Mouse (Mus musculus) stomach, embryonic 16.5 days (tissue): ENCODE results near the gene Pde11a. TPM values are rescaled to one million over a fixed set of nuclear protein-coding genes. Genes with fewer than 3 reads are reported as not detected.

Experiments used
- ATAC-seq: fragments of 200-750 bp; cut with Nextera tagmentation; 2 replicates; pipeline ENCODE4 v1.8.0; 2017; ENCODE audit warnings: moderate number of reproducible peaks, moderate TSS enrichment; ENCODE audit not compliant: insufficient read depth, low FRiP score
- H3K27ac ChIP-seq: fragments of 300-500 bp; sonication (generic); 2 replicates; pipeline ENCODE4 v1.5.1; 2014; ENCODE audit warnings: low read length
- H3K27me3 ChIP-seq: fragments of 300-500 bp; sonication (generic); 2 replicates; pipeline ENCODE4 v1.6.1; 2014; ENCODE audit warnings: low read length, control low read depth, mixed read lengths; ENCODE audit not compliant: control insufficient read depth, insufficient read depth
- H3K36me3 ChIP-seq: fragments of 300-500 bp; sonication (generic); 2 replicates; pipeline ENCODE4 v1.6.1; 2014; ENCODE audit warnings: low read length; ENCODE audit not compliant: control insufficient read depth, insufficient read depth
- H3K4me1 ChIP-seq: fragments of 300-500 bp; sonication (generic); 2 replicates; pipeline ENCODE4 v1.6.1; 2014; ENCODE audit warnings: low read length, control low read depth, mixed read lengths; ENCODE audit not compliant: control insufficient read depth, insufficient read depth
- H3K4me2 ChIP-seq: fragments of 300-500 bp; sonication (generic); 2 replicates; pipeline ENCODE4 v1.6.1; 2014; ENCODE audit warnings: low read depth, low read length, mixed read lengths
- H3K4me3 ChIP-seq: fragments of 300-500 bp; sonication (generic); replicated peaks from 2 replicates; pipeline ENCODE4 v1.5.1; 2014; ENCODE audit warnings: mild to moderate bottlenecking, low read length
- H3K9ac ChIP-seq: fragments of 300-500 bp; sonication (generic); 2 replicates; pipeline ENCODE4 v1.6.1; 2014; ENCODE audit warnings: low read length
- H3K9me3 ChIP-seq: fragments of 300-500 bp; sonication (generic); replicated peaks from 2 replicates; pipeline ENCODE4 v1.6.1; 2016; ENCODE audit warnings: low read length, control low read depth; ENCODE audit not compliant: control insufficient read depth
- WGBS: fragments of 180-500 bp; shearing (Covaris S2); extraction: QIAGEN DNeasy Blood & Tissue Kit; methylation state at CpG from one replicate; pipeline ENCODE4 v1.1.7; 2014; 5-methylcytosine and 5-hydroxymethylcytosine counted together
- polyA plus RNA-seq: library from polyadenylated mRNA; unstranded; fragments of >200 nt; fragmentation: Nextera tagmentation; extraction: Ambion mirVana; gene quantifications from 2 replicates; pipeline ENCODE4 v1.2.1, GENCODE M21; 2015

Pde11a gene
- polyA plus RNA-seq, 1 experiment from 2014 or later = 0.08 TPM

DNA sequence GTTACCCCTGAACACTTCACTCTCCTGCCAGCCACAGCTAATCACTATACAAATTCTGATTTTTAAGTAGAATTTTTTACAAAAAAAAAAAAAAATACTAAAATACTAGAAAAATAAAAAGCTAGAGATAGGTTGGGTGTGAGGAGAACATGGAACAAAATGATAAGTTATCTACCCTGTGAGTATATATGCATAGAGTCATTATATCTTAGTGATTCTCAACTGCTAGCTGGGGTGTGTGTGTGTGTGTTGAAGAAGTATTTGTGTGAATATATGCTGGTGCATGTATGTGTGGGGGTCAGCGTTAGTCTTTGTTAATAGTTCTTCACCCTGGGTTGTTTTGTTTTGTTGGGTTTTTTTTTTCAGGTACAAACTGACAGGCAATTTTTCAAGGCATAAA is 69.1 kb downstream of the Pde11a start:
- no peaks in the 10 kb centered on the region for H3K9me3 ChIP-seq
- ATAC-seq = no peak
- H3K4me3 ChIP-seq = no peak overlapping the region
- H3K27me3 ChIP-seq = no peaks in the 10 kb centered on the region
- no peaks in the 10 kb centered on the region for H3K4me1 ChIP-seq
- H3K27ac ChIP-seq = no peak overlapping the region
- no peaks in the 10 kb centered on the region for H3K36me3 ChIP-seq
- no peak overlapping the region for H3K4me2 ChIP-seq
- H3K9ac ChIP-seq = no peak overlapping the region
- WGBS = 70% methylated on average over 1 of the region's 1 CpGs

DNA sequence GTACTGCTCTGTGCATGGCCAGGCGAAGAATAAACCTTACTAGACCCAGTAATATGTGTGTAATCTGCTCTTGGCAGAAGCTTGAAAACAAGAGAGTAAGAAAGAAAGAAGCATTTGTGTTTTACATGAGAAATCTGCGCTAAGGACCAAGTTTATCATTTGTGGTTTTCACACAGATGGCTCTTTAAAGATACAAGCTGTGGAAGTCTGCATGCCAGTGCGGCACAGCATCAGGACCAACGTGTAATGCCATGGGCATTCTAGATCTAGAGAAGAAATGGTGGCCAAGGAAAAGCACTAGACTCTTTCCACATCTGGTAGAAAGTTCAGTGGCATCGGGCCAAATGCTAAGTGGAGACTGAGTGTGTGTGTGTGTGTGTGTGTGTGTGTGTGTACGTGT is 71.2 kb downstream of the Pde11a start:
- ATAC-seq = no peak
- Histone ChIP-seq H3K4me3 (no peak overlapping the region), H3K4me1 (no peaks in the 10 kb centered on the region), H3K27ac (no peak overlapping the region), H3K27me3 (no peaks in the 10 kb centered on the region), H3K4me2 (no peak overlapping the region), H3K36me3 (no peaks in the 10 kb centered on the region), H3K9ac (no peak overlapping the region), H3K9me3 (no peaks in the 10 kb centered on the region)
- 80% methylated on average over 6 of the region's 6 CpGs for WGBS

DNA sequence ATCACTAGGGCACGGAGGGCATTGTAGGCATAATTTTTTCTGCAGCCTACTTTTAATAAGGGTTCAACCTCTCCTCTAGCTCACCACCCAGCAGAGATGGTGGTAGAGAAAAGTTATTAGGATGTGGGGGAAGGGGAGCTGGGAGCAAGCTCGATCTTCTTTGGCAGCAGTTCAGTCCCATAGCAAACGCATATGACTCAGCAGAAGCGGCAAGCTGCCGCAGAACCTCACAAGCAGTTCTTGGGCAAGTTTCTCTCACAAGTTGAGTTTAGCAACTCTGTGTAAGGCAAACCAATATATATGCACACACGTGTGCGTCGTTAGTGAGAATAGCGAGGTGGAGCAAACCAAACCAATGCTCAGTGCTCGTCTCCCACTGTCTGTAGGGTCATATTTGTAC is 72.0 kb downstream of the Pde11a start:
- H3K36me3 ChIP-seq = no peaks in the 10 kb centered on the region
- H3K27me3 ChIP-seq = no peaks in the 10 kb centered on the region
- 80% methylated on average over 10 of the region's 10 CpGs for WGBS
- H3K4me3 ChIP-seq = no peak overlapping the region
- no peaks in the 10 kb centered on the region for H3K9me3 ChIP-seq
- H3K4me2 ChIP-seq = no peak overlapping the region
- H3K27ac ChIP-seq = no peak overlapping the region
- H3K9ac ChIP-seq = no peak overlapping the region
- ATAC-seq = no peak
- no peaks in the 10 kb centered on the region for H3K4me1 ChIP-seq

DNA sequence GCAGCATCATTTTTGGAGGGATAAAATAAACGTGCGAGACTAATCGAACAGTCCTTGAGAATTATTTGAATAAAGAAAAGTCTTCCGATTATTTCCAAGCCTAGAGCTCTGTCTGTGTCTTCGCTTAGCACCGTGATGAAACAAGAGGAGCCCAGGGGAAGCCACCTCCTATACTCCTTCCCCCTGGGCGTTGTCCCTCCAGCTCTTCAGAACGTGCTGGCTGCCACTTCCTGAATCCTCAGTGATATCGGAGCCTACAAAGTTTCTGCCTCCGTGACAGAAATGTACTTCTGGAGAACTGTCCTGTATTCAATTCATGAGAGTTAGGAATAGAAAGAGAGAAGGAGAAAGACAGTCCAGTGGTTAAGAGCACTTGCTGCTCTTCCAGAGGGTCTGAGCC is 74.3 kb downstream of the Pde11a start:
- no peak for ATAC-seq
- Histone ChIP-seq H3K4me1 (no peaks in the 10 kb centered on the region), H3K27me3 (no peaks in the 10 kb centered on the region), H3K4me3 (no peak overlapping the region), H3K4me2 (no peak overlapping the region), H3K9me3 (no peaks in the 10 kb centered on the region), H3K9ac (no peak overlapping the region), H3K27ac (no peak overlapping the region), H3K36me3 (no peaks in the 10 kb centered on the region)
- WGBS = 75% methylated on average over 10 of the region's 10 CpGs

DNA sequence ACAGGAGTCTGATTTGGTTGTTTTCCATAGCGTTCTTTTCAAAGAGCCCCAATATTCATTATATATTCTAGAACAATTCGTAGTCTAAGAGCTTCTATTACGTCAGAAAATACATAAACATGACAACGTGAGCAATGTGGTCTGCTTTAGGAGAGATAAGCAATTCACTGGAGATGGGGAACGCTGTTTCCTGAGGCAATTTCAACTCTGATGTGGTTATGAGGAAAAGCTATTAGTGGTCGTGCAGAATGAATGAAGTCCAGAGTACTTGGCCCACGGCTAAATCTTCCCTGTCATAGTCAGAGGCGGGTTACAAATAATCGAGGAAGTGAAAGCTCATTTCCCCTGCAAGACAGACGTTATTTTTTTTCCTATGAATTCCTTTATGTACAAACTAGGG is 75.9 kb downstream of the Pde11a start:
- WGBS = 42% methylated on average over 10 of the region's 10 CpGs
- ATAC-seq = no peak
- Histone ChIP-seq H3K9ac (no peak overlapping the region), H3K4me2 (no peak overlapping the region), H3K36me3 (no peaks in the 10 kb centered on the region), H3K27ac (no peak overlapping the region), H3K27me3 (no peaks in the 10 kb centered on the region), H3K9me3 (no peaks in the 10 kb centered on the region), H3K4me1 (no peaks in the 10 kb centered on the region), H3K4me3 (no peak overlapping the region)

GRCm38 (mm10) chr2:76254833-76255232 is 83.7 kb downstream of the Pde11a start:
- WGBS = 46% methylated on average over 6 of the region's 6 CpGs
- no peaks in the 10 kb centered on the region for H3K9me3 ChIP-seq
- no peak for ATAC-seq

DNA sequence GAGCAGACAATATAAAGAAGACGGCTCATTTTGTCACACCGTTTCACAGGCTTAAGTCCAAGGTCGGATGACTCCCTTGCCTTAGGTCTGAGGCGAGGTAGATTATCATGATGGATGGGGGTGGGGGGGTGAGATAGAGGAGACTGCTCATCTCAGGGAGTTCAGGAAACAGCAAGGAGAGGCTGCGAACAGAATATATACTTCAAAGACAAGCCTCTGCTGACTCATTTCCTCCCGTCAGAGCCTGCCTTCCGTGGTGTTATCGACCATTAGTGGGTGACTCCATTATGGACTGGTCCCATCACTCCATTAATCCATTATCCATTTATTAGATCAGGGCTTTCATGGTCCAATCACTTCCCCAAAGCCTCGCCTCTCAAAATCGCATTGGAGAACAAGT is 87.2 kb downstream of the Pde11a start:
- Histone ChIP-seq H3K27me3 (no peaks in the 10 kb centered on the region), H3K9me3 (no peaks in the 10 kb centered on the region), H3K4me3 (no peak overlapping the region), H3K9ac (no peak overlapping the region), H3K4me2 (no peak overlapping the region), H3K4me1 (no peaks in the 10 kb centered on the region), H3K36me3 (no peaks in the 10 kb centered on the region), H3K27ac (no peak overlapping the region)
- WGBS = 72% methylated on average over 10 of the region's 10 CpGs
- no peak for ATAC-seq

More at GRCm38 (mm10) chr2:76254833-76255232, 83.7 kb downstream of the Pde11a start:
- Histone ChIP-seq H3K4me1 (no peaks in the 10 kb centered on the region), H3K36me3 (no peaks in the 10 kb centered on the region), H3K27me3 (no peaks in the 10 kb centered on the region), H3K4me2 (no peak overlapping the region), H3K27ac (no peak overlapping the region), H3K9ac (no peak overlapping the region), H3K4me3 (no peak overlapping the region)

GRCm38 (mm10) chr2:76248242-76248641 is 90.3 kb downstream of the Pde11a start:
- no peak for ATAC-seq
- H3K36me3 ChIP-seq = no peaks in the 10 kb centered on the region

DNA sequence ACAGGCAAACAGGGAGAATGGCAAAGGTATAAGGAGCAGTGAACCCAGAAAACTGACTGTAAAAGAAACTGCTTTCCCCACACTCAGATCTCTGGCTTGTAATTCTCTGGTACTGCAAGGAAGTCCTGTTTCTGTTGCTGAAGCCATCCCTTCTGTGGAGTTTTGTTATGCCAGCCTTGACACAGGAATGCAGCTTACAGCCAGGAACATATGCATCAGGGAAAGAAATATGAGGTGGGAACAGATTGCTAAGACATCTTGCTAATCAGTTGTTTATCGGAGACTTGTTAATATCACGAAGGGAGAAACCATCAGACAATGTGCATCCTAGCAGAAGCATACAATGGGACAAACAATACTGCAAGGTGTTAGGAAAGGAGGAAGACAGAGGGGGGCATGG is 99.4 kb downstream of the Pde11a start:
- no peak overlapping the region for H3K9ac ChIP-seq
- no peaks in the 10 kb centered on the region for H3K4me1 ChIP-seq

More at GRCm38 (mm10) chr2:76248242-76248641, 90.3 kb downstream of the Pde11a start:
- Histone ChIP-seq H3K9ac (no peak overlapping the region), H3K4me1 (no peaks in the 10 kb centered on the region), H3K27me3 (no peaks in the 10 kb centered on the region), H3K27ac (no peak overlapping the region), H3K4me2 (no peak overlapping the region), H3K9me3 (no peaks in the 10 kb centered on the region), H3K4me3 (no peak overlapping the region)
- WGBS = 64% methylated on average over 10 of the region's 10 CpGs

GRCm38 (mm10) chr2:76238496-76238895 is 100.1 kb downstream of the Pde11a start:
- ATAC-seq = no peak
- WGBS = 62% methylated on average over 3 of the region's 3 CpGs

More for the DNA sequence above, 99.4 kb downstream of the Pde11a start:
- H3K9me3 ChIP-seq = no peaks in the 10 kb centered on the region
- ATAC-seq = no peak
- H3K27ac ChIP-seq = no peak overlapping the region
- H3K4me3 ChIP-seq = no peak overlapping the region
- no peaks in the 10 kb centered on the region for H3K27me3 ChIP-seq
- no peaks in the 10 kb centered on the region for H3K36me3 ChIP-seq
- WGBS = 59% methylated on average over 2 of the region's 2 CpGs
- no peak overlapping the region for H3K4me2 ChIP-seq

More at GRCm38 (mm10) chr2:76238496-76238895, 100.1 kb downstream of the Pde11a start:
- Histone ChIP-seq H3K27ac (no peak overlapping the region), H3K4me1 (no peaks in the 10 kb centered on the region), H3K36me3 (no peaks in the 10 kb centered on the region), H3K27me3 (no peaks in the 10 kb centered on the region), H3K4me2 (no peak overlapping the region), H3K9ac (no peak overlapping the region), H3K4me3 (no peak overlapping the region), H3K9me3 (no peaks in the 10 kb centered on the region)
